8 mouse cellular contexts compared by ENCODE assay signal in the genomic region with DNA sequence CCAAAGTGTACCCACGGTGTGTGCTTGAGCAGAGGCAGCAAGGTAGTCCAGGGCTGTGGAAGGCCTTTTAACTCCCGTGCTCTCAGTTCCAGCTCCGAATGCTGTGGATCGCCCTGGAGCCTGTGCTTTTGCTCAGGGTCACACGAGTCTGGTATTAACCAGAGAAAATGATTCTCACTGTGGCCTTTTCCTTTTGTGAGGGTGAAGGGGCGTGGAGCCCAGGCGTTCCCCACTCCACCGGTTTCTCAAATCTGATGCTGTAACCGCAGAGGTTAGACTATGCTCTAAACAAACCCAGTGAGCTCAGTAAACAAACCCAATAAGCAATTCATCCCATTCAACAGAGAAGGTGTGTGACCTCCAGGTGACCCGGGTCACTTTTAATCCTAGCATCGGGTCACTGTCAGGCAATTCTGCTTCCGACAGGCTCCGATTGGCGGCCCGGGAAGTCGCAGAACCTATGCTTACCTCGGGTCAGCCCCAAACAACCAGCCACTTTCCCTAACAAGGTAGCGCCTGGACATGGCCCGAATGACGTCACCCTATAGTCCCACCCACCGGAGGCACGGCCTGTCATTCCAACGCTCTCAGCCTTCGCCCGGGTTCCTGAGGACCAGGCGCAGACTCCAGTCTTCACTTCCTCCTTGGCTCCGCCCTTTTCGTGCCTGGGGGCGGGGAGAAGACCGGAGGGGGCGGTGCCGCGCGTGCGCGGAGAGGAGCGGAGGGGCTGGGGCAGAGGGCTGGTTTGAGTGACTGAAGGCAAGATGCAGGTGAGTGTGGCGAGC. TPM values are rescaled to one million over a fixed set of nuclear protein-coding genes. Genes with fewer than 3 reads are reported as not detected.
DNase-seq lines count a peak whose midpoint lies in the region; ATAC-seq and TF ChIP-seq lines count a peak whose summit lies in the region.

No protein-coding gene starts in this region.

- H3K36me3 ChIP-seq in ES-Bruce4 (ENCODE audit: control insufficient read depth, insufficient read depth, low read length, poor library complexity, severe bottlenecking): 0 out of 2 replicates have a peak, but pooled peaks cover 2% of the 10 kb centered on the region
- peaks cover 7% of the 10 kb centered on the region for H3K36me3 ChIP-seq in forebrain, embryonic 13.5 days (ENCODE audit: poor library complexity, severe bottlenecking)
- no peaks in the 10 kb centered on the region for H3K36me3 ChIP-seq in liver, postnatal 0 days (replicated peaks; ENCODE audit: insufficient read depth, low read length)
- no peaks in the 10 kb centered on the region for H3K36me3 ChIP-seq in neural tube, embryonic 14.5 days (ENCODE audit: control insufficient read depth, insufficient read depth, low read length)

- H3K27ac ChIP-seq in ES-Bruce4 (ENCODE audit: insufficient read depth, low read length): peak overlapping the region; percentile 69
- H3K27ac ChIP-seq in forebrain, embryonic 13.5 days: peak overlapping the region; percentile 55
- peak overlapping the region; percentile 70 for H3K27ac ChIP-seq in liver, postnatal 0 days (ENCODE audit: low read depth)
- peak overlapping the region; percentile 80 for H3K27ac ChIP-seq in neural tube, embryonic 14.5 days (ENCODE audit: low read depth, low read length)

- intact Hi-C loops in heart, postnatal 10 days (cut with DNase I): no loop called here

- peak; percentile 98 for DNase-seq in heart, postnatal 10 days
- peak; percentile 99 for DNase-seq in large intestine, adult 2 months (ENCODE audit: low read depth, low spot score)
- peak; percentile 94 for DNase-seq in liver, postnatal 0 days
- DNase-seq in testis, postnatal 10 days (ENCODE audit: low spot score): peak; percentile 98

- no peak for TF ChIP-seq EP300 in ES-Bruce4 (IDR thresholded peaks at IDR 0.05; ENCODE audit: insufficient read depth, low read depth, low read length)
- TF ChIP-seq EP300 in liver, postnatal 0 days (IDR thresholded peaks at IDR 0.05; ENCODE audit: low read depth): no peak

- 6% methylated on average over 37 of the region's 38 CpGs for WGBS in forebrain, embryonic 13.5 days
- 2% methylated on average over 38 of the region's 38 CpGs for WGBS in large intestine, adult 2 months
- 4% methylated on average over 38 of the region's 38 CpGs for WGBS in liver, postnatal 0 days (ENCODE audit: insufficient replicate concordance)
- 5% methylated on average over 38 of the region's 38 CpGs for WGBS in neural tube, embryonic 14.5 days

- no peaks in the 10 kb centered on the region for H3K9me3 ChIP-seq in ES-Bruce4 (replicated peaks; ENCODE audit: control insufficient read depth, insufficient read depth, low read length, poor library complexity, severe bottlenecking)
- no peaks in the 10 kb centered on the region for H3K9me3 ChIP-seq in forebrain, embryonic 13.5 days (replicated peaks)
- no peaks in the 10 kb centered on the region for H3K9me3 ChIP-seq in liver, postnatal 0 days (ENCODE audit: low read length)
- no peaks in the 10 kb centered on the region for H3K9me3 ChIP-seq in neural tube, embryonic 14.5 days (ENCODE audit: control insufficient read depth, low read length)

- no peak for TF ChIP-seq CTCF in ES-Bruce4 (IDR thresholded peaks at IDR 0.05; ENCODE audit: low read depth, low read length)
- TF ChIP-seq CTCF in liver, postnatal 0 days (IDR thresholded peaks at IDR 0.05; ENCODE audit: low read depth): no peak

- no peaks in the 10 kb centered on the region for H3K4me1 ChIP-seq in ES-Bruce4 (ENCODE audit: control insufficient read depth, insufficient read depth, low read length)
- peaks cover 21% of the 10 kb centered on the region for H3K4me1 ChIP-seq in forebrain, embryonic 13.5 days
- peaks cover 10% of the 10 kb centered on the region; the same call in 1 of the 2 replicates for H3K4me1 ChIP-seq in liver, postnatal 0 days (ENCODE audit: insufficient read depth)
- peaks cover 5% of the 10 kb centered on the region for H3K4me1 ChIP-seq in neural tube, embryonic 14.5 days (ENCODE audit: control insufficient read depth, insufficient read depth, low read length)

- peak overlapping the region; percentile 67 for H3K9ac ChIP-seq in ES-Bruce4 (ENCODE audit: low read depth, poor library complexity, severe bottlenecking)
- peak overlapping the region; percentile 81 for H3K9ac ChIP-seq in forebrain, embryonic 13.5 days
- peak overlapping the region; percentile 62 for H3K9ac ChIP-seq in liver, postnatal 0 days (replicated peaks)
- peak overlapping the region; percentile 78 for H3K9ac ChIP-seq in neural tube, embryonic 14.5 days (replicated peaks; ENCODE audit: low read depth, low read length)

- no peaks in the 10 kb centered on the region for H3K27me3 ChIP-seq in ES-Bruce4 (ENCODE audit: control insufficient read depth, insufficient read depth, low read length, poor library complexity, severe bottlenecking)
- H3K27me3 ChIP-seq in forebrain, embryonic 13.5 days: no peaks in the 10 kb centered on the region
- H3K27me3 ChIP-seq in liver, postnatal 0 days (ENCODE audit: insufficient read depth, low read length): no peaks in the 10 kb centered on the region
- no peaks in the 10 kb centered on the region for H3K27me3 ChIP-seq in neural tube, embryonic 14.5 days (ENCODE audit: control insufficient read depth, insufficient read depth, low read length)

- peak overlapping the region; percentile 95 for H3K4me3 ChIP-seq in ES-Bruce4 (ENCODE audit: low read depth, low read length)
- peak overlapping the region; percentile 72 for H3K4me3 ChIP-seq in forebrain, embryonic 13.5 days
- H3K4me3 ChIP-seq in liver, postnatal 0 days (ENCODE audit: low read depth, low read length): peak overlapping the region; percentile 75
- peak overlapping the region; percentile 85 for H3K4me3 ChIP-seq in neural tube, embryonic 14.5 days (ENCODE audit: low read depth, low read length)

- TF ChIP-seq POLR2A in ES-Bruce4 (IDR thresholded peaks at IDR 0.05; ENCODE audit: insufficient read depth, low read length): peak; percentile 36

- peak; percentile 99 for ATAC-seq in cerebellum, adult (ENCODE audit: insufficient number of reproducible peaks, low FRiP score, low TSS enrichment)
- ATAC-seq in forebrain, embryonic 13.5 days: peak; percentile 99
- peak; percentile 94 for ATAC-seq in liver, postnatal 0 days
- ATAC-seq in neural tube, embryonic 14.5 days (ENCODE audit: low read depth): peak; percentile 98

- peak overlapping the region; percentile 86 for H3K4me2 ChIP-seq in forebrain, embryonic 13.5 days
- H3K4me2 ChIP-seq in liver, postnatal 0 days (ENCODE audit: low read depth, low read length): peak overlapping the region; percentile 73
- H3K4me2 ChIP-seq in neural tube, embryonic 14.5 days (ENCODE audit: low read depth, low read length): peak overlapping the region; percentile 78

RNA-seq across cellular contexts. Expression of a gene that starts 1.9 kb away (rescaled TPM):
- 198 and 199 TPM in 2 replicates for polyA plus RNA-seq in ES-Bruce4 (2011; ENCODE audit: insufficient read depth, insufficient read length, low read depth, missing spikeins)
- 173 and 192 TPM in 2 replicates for polyA plus RNA-seq in forebrain, embryonic 13.5 days (2015; fragmentation: Nextera tagmentation; extraction: Ambion mirVana)
- 10 to 100 TPM; 96.0 to 99.9 TPM for total RNA-seq in heart, postnatal 10 days (2021)
- 42.8 and 50.9 TPM in 2 replicates for polyA plus RNA-seq in large intestine, adult 2 months (2012; rRNA removed)
- 42.5 and 42.8 TPM in 2 replicates for polyA plus RNA-seq in liver, postnatal 0 days (2015; fragmentation: Nextera tagmentation; extraction: Ambion mirVana)
- polyA plus RNA-seq in neural tube, embryonic 14.5 days (2014; fragmentation: Nextera tagmentation; extraction: Ambion mirVana): 167 and 168 TPM in 2 replicates

RNA-seq across cellular contexts. Expression of a gene that starts 48.3 kb away (rescaled TPM):
- polyA plus RNA-seq in ES-Bruce4 (2011; ENCODE audit: insufficient read depth, insufficient read length, low read depth, missing spikeins): not detected in 2 replicates
- polyA plus RNA-seq in forebrain, embryonic 13.5 days (2015; fragmentation: Nextera tagmentation; extraction: Ambion mirVana): not detected in 2 replicates
- not detected for total RNA-seq in heart, postnatal 10 days (2021)
- polyA plus RNA-seq in large intestine, adult 2 months (2012; rRNA removed): not detected in 2 replicates
- not detected in 2 replicates for polyA plus RNA-seq in liver, postnatal 0 days (2015; fragmentation: Nextera tagmentation; extraction: Ambion mirVana)
- 6.1 and 8.4 TPM in 2 replicates for polyA plus RNA-seq in neural tube, embryonic 14.5 days (2014; fragmentation: Nextera tagmentation; extraction: Ambion mirVana)

Comparison
In these comparisons a context has a peak if more than half of its experiments do, and no peak if none do; other contexts are left out.
1. Peak in every context shown above with its lines: DNase-seq, ATAC-seq, H3K4me3 ChIP-seq and H3K27ac ChIP-seq.